Mouse (Mus musculus) heart, adult 2 months (tissue): ENCODE data around the gene Mgat5. TPM values are rescaled to one million over a fixed set of nuclear protein-coding genes. Genes with fewer than 3 reads are reported as not detected.

Experiments used
- DNase-seq, 2 experiments: peaks; one replicate each; pipeline ENCODE4 v3.0.0; 2021
- H3K27ac ChIP-seq: fragments of 200-600 bp; 2 replicates; pipeline ENCODE4 v1.8.1; 2022
- H3K27me3 ChIP-seq: fragments of 200-500 bp; 2 replicates; pipeline ENCODE4 v1.6.1; 2012; ENCODE audit warnings: mild to moderate bottlenecking, low read length, inconsistent platforms, mixed read lengths; ENCODE audit not compliant: control insufficient read depth, insufficient read depth
- H3K36me3 ChIP-seq: fragments of 200-500 bp; 2 replicates; pipeline ENCODE4 v1.6.1; 2012; ENCODE audit warnings: low read length, inconsistent platforms; ENCODE audit not compliant: control insufficient read depth, insufficient read depth
- H3K4me1 ChIP-seq: fragments of 200-500 bp; 2 replicates; pipeline ENCODE4 v1.6.1; 2011; ENCODE audit warnings: low read length; ENCODE audit not compliant: control insufficient read depth, insufficient read depth
- H3K4me3 ChIP-seq: fragments of 200-600 bp; 2 replicates; pipeline ENCODE4 v1.8.1; 2022
- H3K79me2 ChIP-seq: fragments of 200-500 bp; replicated peaks from 2 replicates; pipeline ENCODE4 v1.6.1; 2012; ENCODE audit warnings: mild to moderate bottlenecking, inconsistent platforms, low read length, moderate library complexity, mixed read lengths; ENCODE audit not compliant: control insufficient read depth, insufficient read depth
- H3K9ac ChIP-seq: fragments of 200-500 bp; 2 replicates; pipeline ENCODE4 v1.6.1; 2012; ENCODE audit warnings: low read depth, mild to moderate bottlenecking, control low read depth, inconsistent platforms, low read length, mixed read lengths
- CTCF ChIP-seq: fragments of 200-600 bp; IDR thresholded peaks from 2 replicates; pipeline ENCODE4 v1.8.1; 2022; ENCODE audit warnings: antibody characterized with exemption, mild to moderate bottlenecking, moderate library complexity
- EP300 ChIP-seq: fragments of 200-500 bp; IDR thresholded peaks from 2 replicates; pipeline ENCODE4 v1.6.1; 2011; ENCODE audit warnings: low read depth, low read length, control low read depth; ENCODE audit not compliant: insufficient read depth
- POLR2A ChIP-seq: fragments of 200-500 bp; IDR thresholded peaks from 2 replicates; pipeline ENCODE4 v1.6.1; 2011; ENCODE audit warnings: mild to moderate bottlenecking, low read depth, low read length, control low read depth; ENCODE audit not compliant: insufficient read depth
- WGBS: fragments of 180-500 bp; shearing (Covaris S2); methylation state at CpG from one replicate; pipeline ENCODE4 v1.1.7; 2018; 5-methylcytosine and 5-hydroxymethylcytosine counted together
- intact Hi-C: fragments of 180-260 bp; cut with DNase I; formaldehyde crosslinking; loops from one replicate; pipeline ENCODE4 v1.15.1; 2025
- polyA plus RNA-seq: library from polyadenylated mRNA; depleted of rRNA; stranded (reverse); fragments of >200 nt; gene quantifications from 2 replicates; pipeline ENCODE4 v1.2.3, GENCODE M21; 2012
- total RNA-seq, 2 experiments: library from RNA; stranded (reverse); gene quantifications; 2 replicates each; pipeline ENCODE4 v1.2.3; 2021

Gene Mgat5
- total and polyA plus RNA-seq, 3 experiments, result 5.6 to 16.7 (median 13.6) TPM

DNA sequence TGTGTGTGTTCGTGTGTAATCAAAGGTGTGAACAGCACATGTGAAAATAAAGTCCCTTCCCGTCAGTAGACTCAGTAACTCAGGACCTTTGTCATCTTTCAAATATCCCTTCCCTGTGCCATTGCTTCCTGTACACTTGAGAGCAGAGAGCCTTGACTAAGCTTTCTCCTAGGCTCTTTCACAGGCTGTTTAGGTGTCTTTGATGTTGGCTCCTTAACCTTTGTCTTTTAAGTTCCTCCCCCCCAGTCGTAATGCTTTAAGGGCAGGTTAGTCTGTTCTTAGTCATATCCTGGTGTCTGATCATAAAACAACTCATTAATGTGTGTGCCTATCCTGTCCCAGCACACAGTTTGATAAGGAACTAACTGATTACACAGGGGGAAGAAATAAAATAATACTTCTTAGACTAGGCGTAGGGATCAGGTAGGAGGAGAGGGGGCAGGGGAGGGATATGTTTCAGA, 28.4 kb downstream of the Mgat5 start:
- no peak overlapping the region for H3K9ac ChIP-seq

GRCm38 (mm10) chr1:127235157-127235556, 30.3 kb downstream of the Mgat5 start:
- TF ChIP-seq POLR2A (no peak), CTCF (no peak), EP300 (no peak)
- H3K79me2 ChIP-seq, result 0 out of 2 replicates have a peak, but pooled peaks cover 1% of the 10 kb centered on the region
- 65% methylated on average over 4 of the region's 4 CpGs for WGBS
- no peak overlapping the region for H3K27ac ChIP-seq
- H3K27me3 ChIP-seq, result no peaks in the 10 kb centered on the region
- no peak for DNase-seq
- H3K36me3 ChIP-seq, result no peaks in the 10 kb centered on the region
- intact Hi-C loops, result no loop called here
- H3K4me3 ChIP-seq, result no peak overlapping the region
- H3K4me1 ChIP-seq, result peaks cover 8% of the 10 kb centered on the region
- H3K9ac ChIP-seq, result no peak overlapping the region

More for the DNA sequence above, 28.4 kb downstream of the Mgat5 start:
- Histone ChIP-seq H3K79me2 (0 out of 2 replicates have a peak, but pooled peaks cover 1% of the 10 kb centered on the region), H3K27me3 (no peaks in the 10 kb centered on the region), H3K4me1 (peaks cover 3% of the 10 kb centered on the region), H3K36me3 (no peaks in the 10 kb centered on the region), H3K4me3 (no peak overlapping the region), H3K27ac (no peak overlapping the region)
- intact Hi-C loops, result no loop called here
- 58% methylated on average over 4 of the region's 4 CpGs for WGBS
- no peak for DNase-seq
- no peak for TF ChIP-seq POLR2A
- TF ChIP-seq CTCF, result no peak
- TF ChIP-seq EP300, result no peak

- 86% methylated on average over 8 of the region's 8 CpGs for WGBS
- Histone ChIP-seq H3K9ac (no peak overlapping the region), H3K79me2 (0 out of 2 replicates have a peak, but pooled peaks cover 1% of the 10 kb centered on the region), H3K4me3 (no peak overlapping the region), H3K4me1 (peaks cover 8% of the 10 kb centered on the region), H3K27ac (no peak overlapping the region), H3K27me3 (no peaks in the 10 kb centered on the region), H3K36me3 (no peaks in the 10 kb centered on the region)
- intact Hi-C loops, result no loop called here
- TF ChIP-seq EP300 (no peak), CTCF (no peak), POLR2A (no peak)
- DNase-seq, result no peak
These were observed 31.6 kb downstream of the Mgat5 start for GRCm38 (mm10) chr1:127236396-127236795.

- Histone ChIP-seq H3K27ac (no peak overlapping the region; the same call in 1 of the 2 replicates), H3K4me1 (peaks cover 15% of the 10 kb centered on the region), H3K9ac (no peak overlapping the region), H3K36me3 (no peaks in the 10 kb centered on the region), H3K27me3 (no peaks in the 10 kb centered on the region), H3K79me2 (no peaks in the 10 kb centered on the region), H3K4me3 (no peak overlapping the region)
- intact Hi-C loops, result no loop called here
- WGBS, result 73% methylated on average over 6 of the region's 6 CpGs
- TF ChIP-seq CTCF, result peak; percentile 33
- no peak for TF ChIP-seq POLR2A
- DNase-seq, result no peak
These were observed 34.1 kb downstream of the Mgat5 start for GRCm38 (mm10) chr1:127238871-127239314.

- no peaks in the 10 kb centered on the region for H3K36me3 ChIP-seq
- no peaks in the 10 kb centered on the region for H3K79me2 ChIP-seq
- no peaks in the 10 kb centered on the region for H3K27me3 ChIP-seq
- DNase-seq, result peak; percentile 42 to 52
- intact Hi-C loops, result loop anchor here (2.0 kb wide), 1 partner anchor 33 kb away; no protein-coding TSS in a partner anchor
- H3K4me3 ChIP-seq, result no peak overlapping the region
- 0 out of 2 replicates have a peak, but pooled peaks have one; percentile 60 for TF ChIP-seq EP300
- no peak for TF ChIP-seq POLR2A
- 36% methylated on average over 6 of the region's 6 CpGs for WGBS
- H3K4me1 ChIP-seq, result peaks cover 17% of the 10 kb centered on the region
- no peak overlapping the region for H3K9ac ChIP-seq
- H3K27ac ChIP-seq, result peak overlapping the region; percentile 63
These were observed 35.1 kb downstream of the Mgat5 start for GRCm38 (mm10) chr1:127239914-127240313.

DNA sequence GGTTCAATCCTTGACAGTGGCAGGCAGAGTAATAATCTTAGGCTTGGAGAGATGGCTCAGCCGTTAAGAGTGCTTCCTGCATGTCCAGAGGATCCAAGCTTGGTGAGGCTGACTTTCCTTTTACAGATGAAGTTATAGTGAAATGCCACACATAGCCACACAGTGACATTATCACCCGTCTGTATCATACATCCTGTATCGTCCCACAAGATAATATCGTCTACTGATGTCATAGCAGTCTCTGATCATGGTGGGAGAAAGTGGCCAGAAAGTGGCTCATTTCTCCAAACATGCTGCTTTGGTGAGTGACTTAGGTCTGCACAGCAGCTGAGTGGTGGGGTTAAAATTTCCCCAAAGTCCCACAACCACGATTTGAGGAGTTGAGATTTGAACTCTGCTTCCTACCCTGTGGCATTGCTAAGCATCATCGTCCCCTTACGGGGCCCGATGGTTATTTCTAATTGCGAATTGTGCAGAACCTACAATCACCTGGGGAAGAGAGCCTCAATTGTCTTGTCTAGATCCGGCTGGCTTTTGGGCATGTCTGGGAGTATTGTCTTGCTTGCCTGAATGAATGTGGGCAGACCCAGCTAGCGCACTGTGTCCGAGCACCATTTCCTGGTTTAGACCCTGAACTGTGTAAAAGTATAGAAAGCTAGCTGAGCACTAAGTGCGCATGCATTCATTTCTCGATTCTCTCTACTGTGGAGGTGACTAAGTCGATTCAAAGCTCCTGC, 37.5 kb downstream of the Mgat5 start:
- Histone ChIP-seq H3K4me1 (peaks cover 17% of the 10 kb centered on the region), H3K27me3 (no peaks in the 10 kb centered on the region), H3K36me3 (no peaks in the 10 kb centered on the region), H3K4me3 (peak overlapping the region; percentile 24; the same call in 1 of the 2 replicates), H3K9ac (0 out of 2 replicates have a peak overlapping the region, but pooled peaks have one; percentile 9), H3K79me2 (peaks cover 4% of the 10 kb centered on the region), H3K27ac (peak overlapping the region; percentile 15)
- intact Hi-C loops, result no loop called here
- no peak for TF ChIP-seq CTCF
- TF ChIP-seq EP300, result no peak
- TF ChIP-seq POLR2A, result no peak
- no peak for DNase-seq
- 47% methylated on average over 15 of the region's 15 CpGs for WGBS
